Mouse (Mus musculus): ENCODE results near the gene Sec14l2.

DNA sequence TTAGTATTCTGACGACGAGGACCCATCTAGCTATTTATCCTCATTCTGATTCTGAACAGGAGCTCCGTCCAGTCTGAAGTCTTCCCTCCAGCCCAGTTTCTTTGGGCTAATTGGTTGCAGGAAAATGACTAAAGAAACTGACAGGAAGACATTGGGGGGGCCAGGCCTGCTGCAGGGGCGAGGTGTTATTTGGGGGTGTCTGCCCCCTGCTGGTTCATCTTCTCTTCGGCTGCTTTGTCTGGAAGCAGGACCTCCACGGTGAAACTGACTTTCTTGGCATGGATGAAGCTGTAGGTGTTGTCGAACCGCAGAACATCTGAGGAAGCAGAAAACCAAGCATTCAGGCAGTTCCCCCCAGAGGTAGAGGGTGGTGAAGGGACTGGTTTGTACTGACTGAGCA is 25.1 kb downstream of the Sec14l2 start:
- TF ChIP-seq POLR2A (IDR thresholded peaks at IDR 0.05; ENCODE audit: insufficient read length, low read depth) (no peak), E2F4 (IDR thresholded peaks at IDR 0.05; ENCODE audit: insufficient read depth) (no peak), TCF3 (IDR thresholded peaks at IDR 0.05; ENCODE audit: insufficient read length, low read depth) (no peak), SRF (IDR thresholded peaks at IDR 0.05; ENCODE audit: control insufficient read depth, insufficient read length, low read depth) (no peak), MYOG (IDR thresholded peaks at IDR 0.05; ENCODE audit: control insufficient read depth in 1 of 3, insufficient read depth in 1 of 3, insufficient read length in 2 of 3, low read depth in 2 of 3) (no peak), CEBPB (IDR thresholded peaks at IDR 0.05; ENCODE audit: insufficient read depth, poor library complexity, severe bottlenecking) (no peak), POLR2AphosphoS2 (IDR thresholded peaks at IDR 0.05; ENCODE audit: insufficient read length, low read depth) (no peak), TCF12 (IDR thresholded peaks at IDR 0.05; ENCODE audit: insufficient read depth, poor library complexity, severe bottlenecking) (no peak), MAX (IDR thresholded peaks at IDR 0.05; ENCODE audit: low read depth) (no peak), USF1 (IDR thresholded peaks at IDR 0.05; ENCODE audit: low read depth) (no peak), REST (IDR thresholded peaks at IDR 0.05; ENCODE audit: insufficient read depth, insufficient read length) (no peak), MYOD1 (IDR thresholded peaks at IDR 0.05; ENCODE audit: control insufficient read depth in 1 of 3, insufficient read length in 2 of 3, low read depth in 2 of 3) (no peak)

Measured in myocyte (in vitro differentiated cells).